Mouse (Mus musculus) liver, embryonic 14.5 days (tissue): ENCODE measurements around the gene C030005K15Rik. TPM values are rescaled to one million over a fixed set of nuclear protein-coding genes. Genes with fewer than 3 reads are reported as not detected.

Experiments
- ATAC-seq: fragments of 200-750 bp; cut with Nextera tagmentation; 2 replicates; pipeline ENCODE4 v1.8.0; 2017; ENCODE audit warnings: moderate number of reproducible peaks, mild to moderate bottlenecking, moderate library complexity; ENCODE audit not compliant: insufficient read depth
- DNase-seq, 3 experiments: peaks; one replicate each; pipeline ENCODE4 v3.0.0-alpha.2; 2012 to 2013; ENCODE audit warnings: low read depth in 3 of 3, low spot score in 3 of 3
- H3K27ac ChIP-seq: fragments of 300-500 bp; sonication (generic); 2 replicates; pipeline ENCODE4 v1.5.1; 2014; ENCODE audit warnings: moderate library complexity, mild to moderate bottlenecking, control low read depth, inconsistent platforms
- H3K27me3 ChIP-seq: fragments of 300-500 bp; sonication (generic); 2 replicates; pipeline ENCODE4 v1.6.1; 2014; ENCODE audit warnings: mild to moderate bottlenecking, low read length, moderate library complexity; ENCODE audit not compliant: control insufficient read depth, insufficient read depth
- H3K36me3 ChIP-seq: fragments of 300-500 bp; sonication (generic); replicated peaks from 2 replicates; pipeline ENCODE4 v1.6.1; 2014; ENCODE audit warnings: low read depth; ENCODE audit not compliant: control insufficient read depth, insufficient read depth
- H3K4me1 ChIP-seq, 2 experiments: fragments of 200-500 bp in 1 of 2; fragments of 300-500 bp in 1 of 2; sonication (generic) in 1 of 2; replicated peaks; 2 replicates each; pipeline ENCODE4 v1.6.1; 2012 to 2014; ENCODE audit warnings: antibody characterized with exemption in 1 of 2, inconsistent platforms in 1 of 2, low read length in 1 of 2; ENCODE audit not compliant: control insufficient read depth in 2 of 2, insufficient read depth in 2 of 2
- H3K4me2 ChIP-seq: fragments of 300-500 bp; sonication (generic); 2 replicates; pipeline ENCODE4 v1.6.1; 2014; ENCODE audit warnings: low read depth, mild to moderate bottlenecking, control low read depth, moderate library complexity
- H3K4me3 ChIP-seq, 2 experiments: fragments of 200-500 bp in 1 of 2; fragments of 300-500 bp in 1 of 2; sonication (generic) in 1 of 2; 2 replicates each; pipeline ENCODE4 v1.5.1; 2012 to 2014; ENCODE audit warnings: low read depth in 2 of 2, low read length in 2 of 2, mild to moderate bottlenecking in 2 of 2, control low read depth in 1 of 2, inconsistent platforms in 1 of 2, moderate library complexity in 1 of 2; ENCODE audit not compliant: insufficient read depth in 1 of 2
- H3K9ac ChIP-seq: fragments of 300-500 bp; sonication (generic); replicated peaks from 2 replicates; pipeline ENCODE4 v1.6.1; 2014; ENCODE audit warnings: mild to moderate bottlenecking, control low read depth, moderate library complexity
- H3K9me3 ChIP-seq: fragments of 300-500 bp; sonication (generic); 2 replicates; pipeline ENCODE4 v1.6.1; 2016; ENCODE audit warnings: low read length, mixed read lengths; ENCODE audit not compliant: control insufficient read depth
- CTCF ChIP-seq: IDR thresholded peaks from 2 replicates; pipeline ENCODE4 v1.5.1; 2016; ENCODE audit warnings: antibody characterized with exemption, low read depth, control low read depth
- EP300 ChIP-seq: IDR thresholded peaks from 2 replicates; pipeline ENCODE4 v1.6.1; 2016; ENCODE audit warnings: antibody characterized with exemption, low read depth
- WGBS: fragments of 180-500 bp; shearing (Covaris S2); extraction: QIAGEN DNeasy Blood & Tissue Kit; methylation state at CpG from one replicate; pipeline ENCODE4 v1.1.7; 2014; ENCODE audit not compliant: insufficient replicate concordance; 5-methylcytosine and 5-hydroxymethylcytosine counted together
- polyA plus RNA-seq, 2 experiments: library from polyadenylated mRNA; depleted of rRNA in 1 of 2; stranded (reverse) in 1 of 2; unstranded in 1 of 2; fragments of >200 nt; fragmentation: Nextera tagmentation in 1 of 2; extraction: Ambion mirVana in 1 of 2; gene quantifications; 2 replicates each; pipeline versions ENCODE4 v1.2.1 to v1.2.3; 2012 to 2014

Gene C030005K15Rik
- polyA plus RNA-seq, 2 experiments, result not detected

DNA sequence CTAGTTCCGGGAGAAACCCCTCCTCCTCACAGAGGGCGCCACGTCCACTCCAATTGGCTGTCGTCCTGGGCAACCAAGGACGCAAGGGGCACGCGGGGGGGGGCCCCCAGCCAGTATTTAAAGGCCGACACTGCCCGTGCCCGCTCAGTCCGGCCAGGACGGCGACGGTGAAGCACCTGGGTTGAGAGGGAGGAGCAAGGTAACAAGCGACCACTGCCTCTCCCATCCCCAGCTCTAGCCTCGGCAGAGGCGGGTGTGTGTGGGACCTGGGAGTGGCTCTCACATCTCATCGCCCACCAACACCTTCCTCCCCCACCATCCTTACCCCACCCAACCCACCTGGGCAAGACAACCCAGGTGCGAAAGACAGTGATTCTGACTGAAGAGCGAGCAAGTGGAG lies 33.6 kb downstream of the C030005K15Rik start, which contains the start of gene Ccer1:
Gene Ccer1 (plus strand): TSS at position 147 of the 400 bp plus-strand sequence.
- Histone ChIP-seq H3K4me2 (no peak within 1 kb of the TSS), H3K4me1 (no peaks in the 10 kb centered on the region), H3K9ac (no peak within 1 kb of the TSS), H3K9me3 (no peaks in the 10 kb centered on the region; the same call in 1 of the 2 replicates), H3K4me3 (no peak within 1 kb of the TSS), H3K27ac (no peak within 1 kb of the TSS), H3K27me3 (no peaks in the 10 kb centered on the region), H3K36me3 (no peaks in the 10 kb centered on the region)
- 65% methylated on average over 20 of the region's 20 CpGs for WGBS
- ATAC-seq (no peak), DNase-seq (no peak)
- TF ChIP-seq EP300, result no peak
- TF ChIP-seq CTCF, result no peak

GRCm38 (mm10) chr10:97689425-97689824 lies 37.1 kb downstream of the C030005K15Rik start:
- no peak for TF ChIP-seq CTCF
- Histone ChIP-seq H3K9me3 (no peaks in the 10 kb centered on the region; the same call in 1 of the 2 replicates), H3K4me1 (no peaks in the 10 kb centered on the region), H3K4me2 (no peak overlapping the region), H3K4me3 (no peak overlapping the region), H3K9ac (no peak overlapping the region), H3K27ac (no peak overlapping the region), H3K27me3 (no peaks in the 10 kb centered on the region), H3K36me3 (no peaks in the 10 kb centered on the region)
- WGBS, result 65% methylated on average over 3 of the region's 3 CpGs
- DNase-seq (no peak), ATAC-seq (no peak)

DNA sequence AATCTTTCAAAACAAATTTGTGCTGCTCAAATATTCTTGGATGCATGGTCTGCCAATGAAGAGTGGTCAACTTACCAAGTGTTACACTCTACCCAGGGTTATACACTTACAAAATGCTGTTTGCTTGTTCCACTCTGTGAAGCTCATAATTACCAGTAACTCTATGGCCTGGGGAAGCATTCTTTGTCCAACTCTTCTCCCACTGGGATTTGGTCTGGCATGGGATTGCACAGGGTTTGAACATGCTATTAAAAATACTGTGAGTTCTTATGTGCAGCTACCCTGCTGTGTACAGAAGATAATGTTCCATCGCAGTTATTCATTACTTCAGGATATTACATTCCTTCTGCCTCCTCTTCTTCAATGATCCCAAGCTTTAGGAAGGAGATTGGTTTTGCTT lies 39.4 kb downstream of the C030005K15Rik start:
- no peak for TF ChIP-seq CTCF
- TF ChIP-seq EP300, result no peak
- ATAC-seq (no peak), DNase-seq (no peak)
- Histone ChIP-seq H3K4me2 (no peak overlapping the region), H3K36me3 (no peaks in the 10 kb centered on the region), H3K4me1 (no peaks in the 10 kb centered on the region), H3K27me3 (no peaks in the 10 kb centered on the region), H3K9me3 (no peaks in the 10 kb centered on the region), H3K4me3 (no peak overlapping the region), H3K27ac (no peak overlapping the region), H3K9ac (no peak overlapping the region)
- WGBS, result 59% methylated on average over 1 of the region's 1 CpGs

DNA sequence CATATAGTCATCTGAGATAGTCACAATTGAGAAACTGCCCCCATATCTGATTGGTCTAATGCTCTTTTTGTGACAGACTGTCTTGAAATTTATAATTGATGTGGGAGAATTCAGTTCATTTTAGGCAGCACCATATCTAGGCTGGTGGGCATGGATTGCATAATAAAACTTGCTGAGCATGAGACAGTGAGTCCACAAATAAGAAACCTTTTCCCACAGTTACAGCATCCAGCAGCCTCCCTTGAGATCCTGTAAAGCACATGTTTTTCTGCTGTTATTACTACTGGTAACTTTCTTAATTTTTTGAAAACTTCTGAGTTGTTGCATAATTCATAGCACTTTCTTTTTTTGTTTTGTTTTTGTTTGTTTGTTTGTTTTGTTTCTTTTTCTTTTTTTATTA lies 43.6 kb downstream of the C030005K15Rik start:
- no peak for TF ChIP-seq CTCF
- H3K9ac ChIP-seq, result no peak overlapping the region
- H3K27ac ChIP-seq, result no peak overlapping the region
- no peaks in the 10 kb centered on the region for H3K9me3 ChIP-seq
- no peaks in the 10 kb centered on the region for H3K27me3 ChIP-seq
- no peaks in the 10 kb centered on the region for H3K4me1 ChIP-seq
- DNase-seq (no peak), ATAC-seq (no peak)
- H3K4me3 ChIP-seq, result no peak overlapping the region
- no peaks in the 10 kb centered on the region for H3K36me3 ChIP-seq
- H3K4me2 ChIP-seq, result no peak overlapping the region

Other genes with a start within 250 kb of the C030005K15Rik start
- 26.9 and 30.8 TPM in 2 replicates for gene Dcn, start 247.1 kb downstream of the C030005K15Rik start, polyA plus RNA-seq (2012; rRNA removed)
- gene Dcn, start 247.1 kb downstream of the C030005K15Rik start, polyA plus RNA-seq (2014; fragmentation: Nextera tagmentation; extraction: Ambion mirVana), result 44.4 and 44.8 TPM in 2 replicates
- gene Lum, start 161.6 kb downstream of the C030005K15Rik start, polyA plus RNA-seq (2012; rRNA removed), result 11.3 and 18.2 TPM in 2 replicates
- gene Lum, start 161.6 kb downstream of the C030005K15Rik start, polyA plus RNA-seq (2014; fragmentation: Nextera tagmentation; extraction: Ambion mirVana), result 28.5 and 31.7 TPM in 2 replicates
- gene Kera, start 119.9 kb downstream of the C030005K15Rik start, polyA plus RNA-seq (2012; rRNA removed), result 0.03 TPM in 1 of 2 replicates, not detected in the other
- gene Kera, start 119.9 kb downstream of the C030005K15Rik start, polyA plus RNA-seq (2014; fragmentation: Nextera tagmentation; extraction: Ambion mirVana), result not detected in 2 replicates
- not detected in 2 replicates for gene Epyc, start 82.7 kb downstream of the C030005K15Rik start, polyA plus RNA-seq (2012; rRNA removed)
- gene Epyc, start 82.7 kb downstream of the C030005K15Rik start, polyA plus RNA-seq (2014; fragmentation: Nextera tagmentation; extraction: Ambion mirVana), result not detected in 2 replicates
- not detected in 2 replicates for gene Ccer1, start 33.7 kb downstream of the C030005K15Rik start, polyA plus RNA-seq (2012; rRNA removed)
- gene Ccer1, start 33.7 kb downstream of the C030005K15Rik start, polyA plus RNA-seq (2014; fragmentation: Nextera tagmentation; extraction: Ambion mirVana), result not detected in 2 replicates